Mouse (Mus musculus) kidney, postnatal 0 days (tissue): ENCODE results near the gene Myt1. TPM values are rescaled to one million over a fixed set of nuclear protein-coding genes. Genes with fewer than 3 reads are reported as not detected.

ENCODE experiments used
- ATAC-seq: fragments of 200-750 bp; cut with Nextera tagmentation; replicated peaks from 2 replicates; pipeline ENCODE4 v1.8.0; 2017; ENCODE audit warnings: low read depth, moderate number of reproducible peaks, moderate TSS enrichment, moderate library complexity; ENCODE audit not compliant: low FRiP score
- DNase-seq: peaks from one replicate; pipeline ENCODE4 v3.0.0-alpha.2; 2016; ENCODE audit warnings: low spot score
- H3K27ac ChIP-seq: fragments of 300-500 bp; sonication (generic); 2 replicates; pipeline ENCODE4 v1.5.1; 2014; ENCODE audit warnings: mild to moderate bottlenecking
- H3K27me3 ChIP-seq: fragments of 300-500 bp; sonication (generic); 2 replicates; pipeline ENCODE4 v1.6.1; 2014; ENCODE audit warnings: low read length, mixed read lengths; ENCODE audit not compliant: insufficient read depth
- H3K36me3 ChIP-seq: fragments of 300-500 bp; sonication (generic); 2 replicates; pipeline ENCODE4 v1.6.1; 2014; ENCODE audit warnings: low read length, mixed read lengths; ENCODE audit not compliant: insufficient read depth
- H3K4me1 ChIP-seq: fragments of 300-500 bp; sonication (generic); replicated peaks from 2 replicates; pipeline ENCODE4 v1.6.1; 2014; ENCODE audit warnings: antibody characterized with exemption, low read length, mixed read lengths; ENCODE audit not compliant: insufficient read depth
- H3K4me2 ChIP-seq: fragments of 300-500 bp; sonication (generic); 2 replicates; pipeline ENCODE4 v1.6.1; 2014; ENCODE audit warnings: mild to moderate bottlenecking, low read length, moderate library complexity, mixed read lengths
- H3K4me3 ChIP-seq: fragments of 300-500 bp; sonication (generic); replicated peaks from 2 replicates; pipeline ENCODE4 v1.5.1; 2014; ENCODE audit warnings: low read depth, low read length
- H3K9ac ChIP-seq: fragments of 300-500 bp; sonication (generic); 2 replicates; pipeline ENCODE4 v1.6.1; 2014; ENCODE audit warnings: low read depth, low read length
- H3K9me3 ChIP-seq: fragments of 300-500 bp; sonication (generic); replicated peaks from 2 replicates; pipeline ENCODE4 v1.6.1; 2016; ENCODE audit warnings: low read length, inconsistent platforms, mixed read lengths
- CTCF ChIP-seq: IDR thresholded peaks from 2 replicates; pipeline ENCODE4 v1.5.1; 2016; ENCODE audit warnings: antibody characterized with exemption, low read depth, mild to moderate bottlenecking, moderate library complexity
- WGBS: fragments of 180-500 bp; shearing (Covaris S2); extraction: QIAGEN DNeasy Blood & Tissue Kit; methylation state at CpG from one replicate; pipeline ENCODE4 v1.1.7; 2014; 5-methylcytosine and 5-hydroxymethylcytosine counted together
- polyA plus RNA-seq: library from polyadenylated mRNA; unstranded; fragments of >200 nt; fragmentation: Nextera tagmentation; extraction: Ambion mirVana; gene quantifications from 2 replicates; pipeline ENCODE4 v1.2.1, GENCODE M21; 2015

Myt1 gene
- polyA plus RNA-seq, 1 experiment from 2014 or later, result not detected

DNA sequence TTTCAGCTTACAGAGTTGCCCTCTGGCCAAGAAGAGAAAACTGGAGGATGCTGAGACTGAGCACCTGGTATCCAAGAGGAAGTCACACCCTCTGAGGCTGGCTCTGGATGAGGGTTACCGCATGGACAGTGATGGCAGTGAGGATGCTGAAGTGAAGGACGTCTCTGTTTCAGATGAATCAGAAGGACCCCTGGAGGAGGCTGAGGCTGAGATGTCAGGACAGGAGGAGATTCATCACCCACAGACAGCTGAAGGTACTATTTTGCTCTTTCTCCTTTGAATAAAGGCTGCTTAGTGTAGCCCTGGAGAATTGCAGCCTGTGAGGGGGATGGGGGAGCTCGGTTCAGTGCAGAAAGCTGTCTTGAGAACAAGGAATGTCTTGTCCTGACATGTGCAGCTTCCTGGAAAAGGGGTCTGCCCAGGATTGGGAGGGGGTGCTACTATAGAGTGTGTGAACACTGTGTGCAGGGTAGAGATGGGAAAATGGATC, 32.6 kb downstream of the Myt1 start:
- WGBS, result 64% methylated on average over 3 of the region's 3 CpGs
- ATAC-seq, result no peak
- no peak for TF ChIP-seq CTCF

DNA sequence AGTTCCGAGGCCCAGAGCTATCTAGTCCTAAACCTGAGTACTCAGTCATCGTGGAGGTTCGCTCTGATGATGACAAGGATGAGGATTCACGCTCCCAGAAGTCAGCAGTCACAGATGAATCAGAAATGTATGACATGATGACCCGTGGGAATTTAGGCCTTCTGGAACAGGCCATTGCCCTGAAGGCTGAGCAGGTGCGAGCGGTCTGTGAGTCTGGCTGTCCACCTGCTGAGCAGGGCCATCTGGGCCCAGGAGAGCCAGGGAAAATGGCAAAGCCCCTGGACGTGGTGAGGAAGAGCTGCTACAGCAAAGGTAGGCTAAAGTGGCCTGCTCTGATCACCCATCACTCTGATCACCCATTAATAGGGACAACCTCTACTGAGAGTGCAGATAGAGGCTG, 34.5 kb downstream of the Myt1 start:
- Histone ChIP-seq H3K4me2 (no peak overlapping the region), H3K36me3 (no peaks in the 10 kb centered on the region), H3K4me3 (no peak overlapping the region), H3K9me3 (no peaks in the 10 kb centered on the region), H3K9ac (no peak overlapping the region), H3K27ac (no peak overlapping the region), H3K27me3 (no peaks in the 10 kb centered on the region), H3K4me1 (no peaks in the 10 kb centered on the region)
- no peak for ATAC-seq
- DNase-seq, result no peak
- no peak for TF ChIP-seq CTCF
- WGBS, result 74% methylated on average over 8 of the region's 8 CpGs

More for the DNA sequence above, 32.6 kb downstream of the Myt1 start:
- Histone ChIP-seq H3K4me1 (no peaks in the 10 kb centered on the region), H3K9me3 (no peaks in the 10 kb centered on the region), H3K27me3 (no peaks in the 10 kb centered on the region), H3K9ac (no peak overlapping the region), H3K4me3 (no peak overlapping the region), H3K36me3 (no peaks in the 10 kb centered on the region), H3K27ac (no peak overlapping the region), H3K4me2 (no peak overlapping the region)
- DNase-seq, result no peak

GRCm38 (mm10) chr2:181829032-181829650, 66.0 kb downstream of the Myt1 start:
- Histone ChIP-seq H3K27me3 (no peaks in the 10 kb centered on the region), H3K4me3 (no peak overlapping the region), H3K36me3 (no peaks in the 10 kb centered on the region), H3K9me3 (no peaks in the 10 kb centered on the region), H3K4me1 (no peaks in the 10 kb centered on the region), H3K27ac (no peak overlapping the region), H3K4me2 (no peak overlapping the region), H3K9ac (no peak overlapping the region)
- TF ChIP-seq CTCF, result no peak
- DNase-seq (no peak), ATAC-seq (no peak)
- WGBS, result 64% methylated on average over 2 of the region's 2 CpGs

GRCm38 (mm10) chr2:181832745-181833144, 69.6 kb downstream of the Myt1 start:
- Histone ChIP-seq H3K4me2 (no peak overlapping the region), H3K4me3 (no peak overlapping the region), H3K27ac (no peak overlapping the region), H3K27me3 (no peaks in the 10 kb centered on the region), H3K36me3 (no peaks in the 10 kb centered on the region), H3K9ac (no peak overlapping the region), H3K9me3 (no peaks in the 10 kb centered on the region), H3K4me1 (no peaks in the 10 kb centered on the region)
- 96% methylated on average over 2 of the region's 2 CpGs for WGBS
- no peak for TF ChIP-seq CTCF
- ATAC-seq (no peak), DNase-seq (no peak)

DNA sequence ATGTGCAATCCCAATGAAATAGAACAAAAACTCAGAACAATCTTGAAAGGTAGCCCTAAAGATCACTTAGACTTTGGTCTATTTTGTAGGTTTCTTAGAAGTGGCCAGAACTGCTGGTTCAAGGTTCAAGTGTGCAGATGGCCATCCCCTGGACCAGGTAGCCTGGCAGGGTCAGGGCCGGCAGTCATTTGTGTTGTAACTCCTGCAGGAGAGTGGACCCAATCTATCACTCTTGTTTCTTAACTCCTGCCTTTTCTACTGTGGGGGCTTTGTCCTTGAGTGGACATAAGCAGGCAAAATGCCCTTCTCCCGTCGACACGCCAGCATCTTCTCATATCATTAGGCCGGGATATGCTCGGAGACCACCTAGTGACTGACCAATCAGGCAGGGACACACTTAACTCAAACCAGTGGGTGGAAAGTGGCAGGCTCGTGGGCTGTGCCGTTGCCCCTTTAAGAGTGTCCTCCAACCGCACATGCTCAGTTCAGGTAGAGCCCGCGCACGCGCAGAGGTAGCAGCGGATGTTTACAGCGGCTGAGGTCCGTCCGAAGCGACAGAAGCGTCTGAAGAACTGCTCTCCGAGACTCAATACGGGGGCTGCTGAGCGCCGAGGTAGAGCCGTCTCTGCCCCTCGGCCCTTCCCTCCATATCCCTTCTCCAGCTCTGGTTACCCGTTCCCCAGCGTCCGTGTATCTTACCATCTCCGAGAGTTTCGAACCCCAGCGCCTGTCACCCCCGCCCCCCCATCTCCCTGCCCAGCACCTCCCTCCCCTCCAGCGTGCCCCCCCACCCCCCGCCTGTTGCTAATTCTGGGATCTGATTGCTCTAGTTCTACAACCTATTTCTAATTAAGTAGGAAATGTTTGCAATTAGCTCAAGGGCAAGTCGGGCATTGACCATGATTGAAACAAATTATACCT, 74.5 kb downstream of the Myt1 start, which contains the start of gene Pcmtd2:
TSS of gene Pcmtd2 (plus strand) at position 483 of the 921 bp plus-strand sequence.
- Histone ChIP-seq H3K9me3 (no peaks in the 10 kb centered on the region), H3K4me2 (peak within 1 kb of the TSS; percentile 58), H3K27ac (peak within 1 kb of the TSS; percentile 91), H3K9ac (peak within 1 kb of the TSS; percentile 76), H3K4me3 (peak within 1 kb of the TSS; percentile 70), H3K4me1 (peaks cover 4% of the 10 kb centered on the region; the same call in 1 of the 2 replicates), H3K36me3 (peaks cover 2% of the 10 kb centered on the region; the same call in 1 of the 2 replicates), H3K27me3 (no peaks in the 10 kb centered on the region)
- under 1% methylated on average over 35 of the region's 35 CpGs for WGBS
- peak; percentile 98 for ATAC-seq
- no peak for TF ChIP-seq CTCF
- DNase-seq, result peak; percentile 98

GRCm38 (mm10) chr2:181838293-181838680, 75.2 kb downstream of the Myt1 start:
- Histone ChIP-seq H3K9me3 (no peaks in the 10 kb centered on the region), H3K36me3 (peaks cover 3% of the 10 kb centered on the region; the same call in 1 of the 2 replicates), H3K9ac (peak overlapping the region; percentile 76), H3K4me1 (peaks cover 4% of the 10 kb centered on the region; the same call in 1 of the 2 replicates), H3K4me3 (peak overlapping the region; percentile 70), H3K27ac (peak overlapping the region; percentile 91), H3K27me3 (no peaks in the 10 kb centered on the region), H3K4me2 (peak overlapping the region; percentile 58)
- peak; percentile 50 for DNase-seq
- no peak for TF ChIP-seq CTCF
- 3% methylated on average over 3 of the region's 3 CpGs for WGBS
- no peak for ATAC-seq
